Mouse (Mus musculus): Measurements from ENCODE around the gene Slc24a4. TPM values are rescaled to one million over a fixed set of nuclear protein-coding genes. Genes with fewer than 3 reads are reported as not detected.
A peak's percentile ranks its signal among the peaks of the same experiment; 100 is the strongest.
"Not testable (repeated sequence)": the region's sequence is repeated elsewhere in the genome, so short reads cannot be mapped to it uniquely, and the experiment has no call there.

The Slc24a4 gene
- total RNA-seq, 1 experiment from 2014 or later, result 0.20 TPM

- no peak for ATAC-seq (replicated peaks in 1 of 2; ENCODE audit: insufficient read depth in 1 of 2, low FRiP score in 2 of 2, low TSS enrichment in 1 of 2, low read depth in 1 of 2, poor library complexity in 2 of 2, severe bottlenecking in 2 of 2)
Observed at GRCm38 (mm10) chr12:102269144-102269543, 140.6 kb downstream of the Slc24a4 start.

- 0 out of 4 replicates have a peak, but pooled peaks of 1 of the 2 experiments have one; percentile 14 for ATAC-seq (replicated peaks in 1 of 2; ENCODE audit: insufficient read depth in 1 of 2, low FRiP score in 2 of 2, low TSS enrichment in 1 of 2, low read depth in 1 of 2, poor library complexity in 2 of 2, severe bottlenecking in 2 of 2)
Observed at GRCm38 (mm10) chr12:102270776-102271405, 142.4 kb downstream of the Slc24a4 start.

GRCm38 (mm10) chr12:102271447-102271846, 142.9 kb downstream of the Slc24a4 start:
- ATAC-seq (replicated peaks in 1 of 2; ENCODE audit: insufficient read depth in 1 of 2, low FRiP score in 2 of 2, low TSS enrichment in 1 of 2, low read depth in 1 of 2, poor library complexity in 2 of 2, severe bottlenecking in 2 of 2), result no peak

- no peak for ATAC-seq (replicated peaks in 1 of 2; ENCODE audit: insufficient read depth in 1 of 2, low FRiP score in 2 of 2, low TSS enrichment in 1 of 2, low read depth in 1 of 2, poor library complexity in 2 of 2, severe bottlenecking in 2 of 2)
Observed at GRCm38 (mm10) chr12:102275833-102276443, 147.4 kb downstream of the Slc24a4 start.

- not testable (repeated sequence) for ATAC-seq (replicated peaks in 1 of 2; ENCODE audit: insufficient read depth in 1 of 2, low FRiP score in 2 of 2, low TSS enrichment in 1 of 2, low read depth in 1 of 2, poor library complexity in 2 of 2, severe bottlenecking in 2 of 2)
Observed at GRCm38 (mm10) chr12:102280290-102280689, 151.8 kb downstream of the Slc24a4 start.

GRCm38 (mm10) chr12:102280867-102281503, 152.5 kb downstream of the Slc24a4 start:
- ATAC-seq (replicated peaks in 1 of 2; ENCODE audit: insufficient read depth in 1 of 2, low FRiP score in 2 of 2, low TSS enrichment in 1 of 2, low read depth in 1 of 2, poor library complexity in 2 of 2, severe bottlenecking in 2 of 2), result no peak

- peak; percentile 38 to 63; a peak in 3 of 4 replicates for ATAC-seq (replicated peaks in 1 of 2; ENCODE audit: insufficient read depth in 1 of 2, low FRiP score in 2 of 2, low TSS enrichment in 1 of 2, low read depth in 1 of 2, poor library complexity in 2 of 2, severe bottlenecking in 2 of 2)
Observed at GRCm38 (mm10) chr12:102282126-102282525, 153.6 kb downstream of the Slc24a4 start.

GRCm38 (mm10) chr12:102282763-102283482, 154.4 kb downstream of the Slc24a4 start, which contains the start of gene Rin3:
Gene Rin3 (plus strand): TSS chr12:102283048.
- peak; percentile 27 to 33 for ATAC-seq (replicated peaks in 1 of 2; ENCODE audit: insufficient read depth in 1 of 2, low FRiP score in 2 of 2, low TSS enrichment in 1 of 2, low read depth in 1 of 2, poor library complexity in 2 of 2, severe bottlenecking in 2 of 2)

- no peak for ATAC-seq (replicated peaks in 1 of 2; ENCODE audit: insufficient read depth in 1 of 2, low FRiP score in 2 of 2, low TSS enrichment in 1 of 2, low read depth in 1 of 2, poor library complexity in 2 of 2, severe bottlenecking in 2 of 2)
Observed at GRCm38 (mm10) chr12:102283483-102284266, 155.1 kb downstream of the Slc24a4 start.

- ATAC-seq (replicated peaks in 1 of 2; ENCODE audit: insufficient read depth in 1 of 2, low FRiP score in 2 of 2, low TSS enrichment in 1 of 2, low read depth in 1 of 2, poor library complexity in 2 of 2, severe bottlenecking in 2 of 2), result no peak
Observed at GRCm38 (mm10) chr12:102284267-102284610, 155.7 kb downstream of the Slc24a4 start.

GRCm38 (mm10) chr12:102284618-102285159, 156.2 kb downstream of the Slc24a4 start:
- no peak for ATAC-seq (replicated peaks in 1 of 2; ENCODE audit: insufficient read depth in 1 of 2, low FRiP score in 2 of 2, low TSS enrichment in 1 of 2, low read depth in 1 of 2, poor library complexity in 2 of 2, severe bottlenecking in 2 of 2)

- no peak for ATAC-seq (replicated peaks in 1 of 2; ENCODE audit: insufficient read depth in 1 of 2, low FRiP score in 2 of 2, low TSS enrichment in 1 of 2, low read depth in 1 of 2, poor library complexity in 2 of 2, severe bottlenecking in 2 of 2)
Observed at GRCm38 (mm10) chr12:102285318-102285717, 156.8 kb downstream of the Slc24a4 start.

- ATAC-seq (replicated peaks in 1 of 2; ENCODE audit: insufficient read depth in 1 of 2, low FRiP score in 2 of 2, low TSS enrichment in 1 of 2, low read depth in 1 of 2, poor library complexity in 2 of 2, severe bottlenecking in 2 of 2), result no peak
Observed at GRCm38 (mm10) chr12:102285779-102286178, 157.2 kb downstream of the Slc24a4 start.

- ATAC-seq (replicated peaks in 1 of 2; ENCODE audit: insufficient read depth in 1 of 2, low FRiP score in 2 of 2, low TSS enrichment in 1 of 2, low read depth in 1 of 2, poor library complexity in 2 of 2, severe bottlenecking in 2 of 2), result no peak
Observed at GRCm38 (mm10) chr12:102286681-102287414, 158.3 kb downstream of the Slc24a4 start.

GRCm38 (mm10) chr12:102287904-102288602, 159.5 kb downstream of the Slc24a4 start:
- no peak for ATAC-seq (replicated peaks in 1 of 2; ENCODE audit: insufficient read depth in 1 of 2, low FRiP score in 2 of 2, low TSS enrichment in 1 of 2, low read depth in 1 of 2, poor library complexity in 2 of 2, severe bottlenecking in 2 of 2)

GRCm38 (mm10) chr12:102288846-102289245, 160.3 kb downstream of the Slc24a4 start:
- no peak for ATAC-seq (replicated peaks in 1 of 2; ENCODE audit: insufficient read depth in 1 of 2, low FRiP score in 2 of 2, low TSS enrichment in 1 of 2, low read depth in 1 of 2, poor library complexity in 2 of 2, severe bottlenecking in 2 of 2)

All from hematopoietic stem cell, adult 5-6 weeks (primary cell).